Mouse (Mus musculus): ENCODE measurements around the gene Clgn.

- no peak for TF ChIP-seq CTCF (conservative IDR thresholded peaks at IDR 0.05 in 1 of 2, IDR thresholded peaks at IDR 0.05 in 1 of 2; ENCODE audit: low read depth in 2 of 2, low read length in 2 of 2)
- no peak for TF ChIP-seq EP300 (IDR thresholded peaks at IDR 0.05; ENCODE audit: low read length)
- no peak for TF ChIP-seq HCFC1 (IDR thresholded peaks at IDR 0.05; ENCODE audit: low read depth, low read length)
- TF ChIP-seq ZNF384 (IDR thresholded peaks at IDR 0.05; ENCODE audit: low read depth, low read length): no peak
- no peak for TF ChIP-seq USF1 (IDR thresholded peaks at IDR 0.05; ENCODE audit: low read depth, low read length)
- no peak for TF ChIP-seq NRF1 (IDR thresholded peaks at IDR 0.05; ENCODE audit: low read depth, low read length)
- no peak for TF ChIP-seq UBTF (IDR thresholded peaks at IDR 0.05; ENCODE audit: low read depth, low read length)
- no peak for TF ChIP-seq POLR2A (IDR thresholded peaks at IDR 0.05; ENCODE audit: low read depth, low read length)
- no peak for TF ChIP-seq NELFE (IDR thresholded peaks at IDR 0.05; ENCODE audit: low read depth, low read length)
- TF ChIP-seq RCOR1 (conservative IDR thresholded peaks at IDR 0.05; ENCODE audit: low read depth, low read length): no peak
These were observed 37.3 kb downstream of the Clgn start for GRCm38 (mm10) chr8:83426949-83427348.

Data from CH12.LX (cell line).